Mouse (Mus musculus) kidney, embryonic 15.5 days (tissue): ENCODE results near the gene B3gnt2. TPM values are rescaled to one million over a fixed set of nuclear protein-coding genes. Genes with fewer than 3 reads are reported as not detected.

Experiments
- ATAC-seq: fragments of 200-750 bp; cut with Nextera tagmentation; replicated peaks from 2 replicates; pipeline ENCODE4 v1.8.0; 2017; ENCODE audit warnings: moderate TSS enrichment; ENCODE audit not compliant: low FRiP score
- H3K27ac ChIP-seq: fragments of 300-500 bp; sonication (generic); 2 replicates; pipeline ENCODE4 v1.5.1; 2015; ENCODE audit warnings: mild to moderate bottlenecking, inconsistent platforms
- H3K27me3 ChIP-seq: fragments of 300-500 bp; sonication (generic); 2 replicates; pipeline ENCODE4 v1.6.1; 2015; ENCODE audit warnings: inconsistent platforms
- H3K36me3 ChIP-seq: fragments of 300-500 bp; sonication (generic); 2 replicates; pipeline ENCODE4 v1.6.1; 2015; ENCODE audit warnings: inconsistent platforms
- H3K4me1 ChIP-seq: fragments of 300-500 bp; sonication (generic); 2 replicates; pipeline ENCODE4 v1.6.1; 2015; ENCODE audit warnings: inconsistent platforms
- H3K4me2 ChIP-seq: fragments of 300-500 bp; sonication (generic); 2 replicates; pipeline ENCODE4 v1.6.1; 2015; ENCODE audit warnings: moderate library complexity, mild to moderate bottlenecking, inconsistent platforms
- H3K4me3 ChIP-seq: fragments of 300-500 bp; sonication (generic); replicated peaks from 2 replicates; pipeline ENCODE4 v1.5.1; 2015; ENCODE audit warnings: mild to moderate bottlenecking, inconsistent platforms
- H3K9ac ChIP-seq: fragments of 300-500 bp; sonication (generic); 2 replicates; pipeline ENCODE4 v1.6.1; 2015; ENCODE audit warnings: mild to moderate bottlenecking, inconsistent platforms
- H3K9me3 ChIP-seq: fragments of 300-500 bp; sonication (generic); replicated peaks from 2 replicates; pipeline ENCODE4 v1.6.1; 2016; ENCODE audit warnings: inconsistent platforms
- WGBS: fragments of 180-500 bp; shearing (Covaris S2); methylation state at CpG from one replicate; pipeline ENCODE4 v1.1.7; 2015; ENCODE audit warnings: mixed read lengths; 5-methylcytosine and 5-hydroxymethylcytosine counted together
- polyA plus RNA-seq: library from polyadenylated mRNA; unstranded; fragments of >200 nt; fragmentation: Nextera tagmentation; extraction: Ambion mirVana; gene quantifications from 2 replicates; pipeline ENCODE4 v1.2.1, GENCODE M21; 2015

Gene B3gnt2
- polyA plus RNA-seq, 1 experiment from 2014 or later, result 9.3 TPM

- H3K27me3 ChIP-seq, result peaks cover 24% of the 10 kb centered on the region
- no peak overlapping the region for H3K27ac ChIP-seq
- H3K36me3 ChIP-seq, result no peaks in the 10 kb centered on the region
- no peak overlapping the region for H3K4me3 ChIP-seq
- 77% methylated on average over 4 of the region's 4 CpGs for WGBS
- peaks cover 38% of the 10 kb centered on the region for H3K4me1 ChIP-seq
- H3K4me2 ChIP-seq, result no peak overlapping the region
- no peaks in the 10 kb centered on the region for H3K9me3 ChIP-seq
- H3K9ac ChIP-seq, result no peak overlapping the region
- ATAC-seq, result no peak
Observed at GRCm38 (mm10) chr11:22854571-22854970, 6.2 kb downstream of the B3gnt2 start.

GRCm38 (mm10) chr11:22853477-22854157 is 7.1 kb downstream of the B3gnt2 start:
- 69% methylated on average over 2 of the region's 2 CpGs for WGBS
- no peak for ATAC-seq
- Histone ChIP-seq H3K9ac (no peak overlapping the region), H3K4me2 (no peak overlapping the region), H3K9me3 (no peaks in the 10 kb centered on the region), H3K4me3 (no peak overlapping the region), H3K4me1 (peaks cover 41% of the 10 kb centered on the region), H3K27me3 (peaks cover 17% of the 10 kb centered on the region), H3K36me3 (no peaks in the 10 kb centered on the region), H3K27ac (0 out of 2 replicates have a peak overlapping the region, but pooled peaks have one; percentile 35)

- H3K27me3 ChIP-seq, result peaks cover 8% of the 10 kb centered on the region; the same call in 1 of the 2 replicates
- H3K4me1 ChIP-seq, result peaks cover 40% of the 10 kb centered on the region
- H3K9ac ChIP-seq, result no peak overlapping the region
- H3K4me3 ChIP-seq, result no peak overlapping the region
- no peaks in the 10 kb centered on the region for H3K9me3 ChIP-seq
- no peaks in the 10 kb centered on the region for H3K36me3 ChIP-seq
- no peak for ATAC-seq
- H3K27ac ChIP-seq, result no peak overlapping the region
- 59% methylated on average over 1 of the region's 1 CpGs for WGBS
- no peak overlapping the region for H3K4me2 ChIP-seq
Observed at GRCm38 (mm10) chr11:22852510-22852909, 8.3 kb downstream of the B3gnt2 start.

- ATAC-seq, result no peak
- Histone ChIP-seq H3K27ac (no peak overlapping the region), H3K4me2 (no peak overlapping the region), H3K9ac (no peak overlapping the region), H3K36me3 (no peaks in the 10 kb centered on the region), H3K27me3 (peaks cover under 1% of the 10 kb centered on the region; the same call in 1 of the 2 replicates), H3K9me3 (no peaks in the 10 kb centered on the region), H3K4me1 (peaks cover 50% of the 10 kb centered on the region), H3K4me3 (no peak overlapping the region)
- WGBS, result 51% methylated on average over 4 of the region's 4 CpGs
Observed at GRCm38 (mm10) chr11:22851416-22851815, 9.3 kb downstream of the B3gnt2 start.

GRCm38 (mm10) chr11:22850077-22850476 is 10.7 kb downstream of the B3gnt2 start:
- peaks cover 63% of the 10 kb centered on the region for H3K4me1 ChIP-seq
- H3K27me3 ChIP-seq, result no peaks in the 10 kb centered on the region
- no peak overlapping the region for H3K4me3 ChIP-seq
- H3K9me3 ChIP-seq, result no peaks in the 10 kb centered on the region
- H3K27ac ChIP-seq, result peak overlapping the region; percentile 34; the same call in 1 of the 2 replicates
- H3K9ac ChIP-seq, result no peak overlapping the region
- WGBS, result 81% methylated on average over 4 of the region's 4 CpGs
- H3K4me2 ChIP-seq, result no peak overlapping the region
- no peak for ATAC-seq
- no peaks in the 10 kb centered on the region for H3K36me3 ChIP-seq

GRCm38 (mm10) chr11:22848649-22849195 is 12.0 kb downstream of the B3gnt2 start:
- Histone ChIP-seq H3K4me2 (no peak overlapping the region), H3K4me1 (peaks cover 69% of the 10 kb centered on the region), H3K27ac (peak overlapping the region; percentile 83), H3K27me3 (no peaks in the 10 kb centered on the region), H3K9ac (no peak overlapping the region), H3K4me3 (no peak overlapping the region), H3K9me3 (no peaks in the 10 kb centered on the region), H3K36me3 (no peaks in the 10 kb centered on the region)
- 54% methylated on average over 5 of the region's 5 CpGs for WGBS
- no peak for ATAC-seq

GRCm38 (mm10) chr11:22847732-22848648 is 12.8 kb downstream of the B3gnt2 start:
- H3K27me3 ChIP-seq, result no peaks in the 10 kb centered on the region
- peak overlapping the region; percentile 83 for H3K27ac ChIP-seq
- no peaks in the 10 kb centered on the region for H3K36me3 ChIP-seq
- 24% methylated on average over 8 of the region's 8 CpGs for WGBS
- H3K9ac ChIP-seq, result no peak overlapping the region
- H3K4me1 ChIP-seq, result peaks cover 70% of the 10 kb centered on the region
- H3K9me3 ChIP-seq, result no peaks in the 10 kb centered on the region
- H3K4me2 ChIP-seq, result 0 out of 2 replicates have a peak overlapping the region, but pooled peaks have one; percentile 2
- no peak overlapping the region for H3K4me3 ChIP-seq
- ATAC-seq, result no peak; the same call in none of the 2 replicates

- WGBS, result 39% methylated on average over 8 of the region's 8 CpGs
- no peaks in the 10 kb centered on the region for H3K27me3 ChIP-seq
- H3K4me3 ChIP-seq, result no peak overlapping the region
- ATAC-seq, result peak; percentile 61
- peak overlapping the region; percentile 71 for H3K27ac ChIP-seq
- no peaks in the 10 kb centered on the region for H3K9me3 ChIP-seq
- H3K9ac ChIP-seq, result no peak overlapping the region
- H3K36me3 ChIP-seq, result no peaks in the 10 kb centered on the region
- peaks cover 72% of the 10 kb centered on the region for H3K4me1 ChIP-seq
- H3K4me2 ChIP-seq, result no peak overlapping the region
Observed at GRCm38 (mm10) chr11:22846960-22847731, 13.6 kb downstream of the B3gnt2 start.

- H3K4me3 ChIP-seq, result no peak overlapping the region
- peaks cover 72% of the 10 kb centered on the region for H3K4me1 ChIP-seq
- no peak for ATAC-seq
Observed at GRCm38 (mm10) chr11:22846093-22846835, 14.5 kb downstream of the B3gnt2 start.

GRCm38 (mm10) chr11:22844754-22845718 is 15.7 kb downstream of the B3gnt2 start:
- Histone ChIP-seq H3K4me2 (no peak overlapping the region), H3K4me1 (peaks cover 63% of the 10 kb centered on the region), H3K4me3 (no peak overlapping the region), H3K27ac (no peak overlapping the region), H3K36me3 (no peaks in the 10 kb centered on the region), H3K9me3 (no peaks in the 10 kb centered on the region), H3K9ac (no peak overlapping the region), H3K27me3 (no peaks in the 10 kb centered on the region)
- 72% methylated on average over 4 of the region's 4 CpGs for WGBS
- no peak for ATAC-seq

More at GRCm38 (mm10) chr11:22846093-22846835, 14.5 kb downstream of the B3gnt2 start:
- WGBS, result 43% methylated on average over 6 of the region's 6 CpGs
- H3K36me3 ChIP-seq, result no peaks in the 10 kb centered on the region
- H3K9ac ChIP-seq, result no peak overlapping the region
- H3K27ac ChIP-seq, result peak overlapping the region; percentile 71
- H3K27me3 ChIP-seq, result no peaks in the 10 kb centered on the region
- no peaks in the 10 kb centered on the region for H3K9me3 ChIP-seq
- no peak overlapping the region for H3K4me2 ChIP-seq
